Mouse (Mus musculus) lung, postnatal 10 days (tissue): ENCODE measurements at regions not wholly inside any gene's neighbourhood (a gene's known extent, or its start where the extent isn't known, plus 50 kb on each side); places are given as distances from the start of the nearest gene placed in this dataset.
A peak's percentile ranks its signal among the peaks of the same experiment; 100 is the strongest.

ENCODE experiments used
- DNase-seq: peaks from one replicate; pipeline ENCODE4 v3.0.0; 2021

- DNase-seq, result peak; percentile 30
Measured at GRCm38 (mm10) chr13:44305134-44305991, 423.9 kb upstream of the Jarid2 start.

- DNase-seq, result peak; percentile 60
Measured at GRCm38 (mm10) chr13:44306275-44307050, 422.8 kb upstream of the Jarid2 start.

DNA sequence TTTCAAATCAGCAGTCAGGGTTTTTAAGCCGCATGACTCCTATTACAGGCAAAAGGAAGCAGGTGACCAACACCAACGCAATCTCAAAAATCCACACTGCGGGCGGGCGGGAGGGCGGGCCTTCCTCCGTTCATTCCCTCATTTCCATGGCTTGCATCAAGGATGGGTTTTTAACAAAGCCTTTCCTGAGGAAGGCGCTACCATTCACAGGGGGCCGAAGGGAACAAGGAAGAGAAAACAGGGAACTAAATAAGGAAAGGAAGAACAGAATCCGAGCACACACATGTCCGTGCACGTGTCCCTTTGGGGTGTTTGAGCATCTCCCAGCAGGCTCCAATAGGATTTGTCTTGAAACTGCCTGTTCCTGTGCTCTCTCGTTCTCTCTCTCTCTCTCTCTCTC is 421.0 kb upstream of the Jarid2 start:
- no peak for DNase-seq

GRCm38 (mm10) chr13:44312237-44312636 is 417.0 kb upstream of the Jarid2 start:
- no peak for DNase-seq

GRCm38 (mm10) chr13:44316747-44317446 is 412.4 kb upstream of the Jarid2 start:
- peak; percentile 48 for DNase-seq

GRCm38 (mm10) chr13:44317596-44317995 is 411.7 kb upstream of the Jarid2 start:
- DNase-seq, result no peak

- no peak for DNase-seq
Measured at GRCm38 (mm10) chr13:44319101-44319500, 410.2 kb upstream of the Jarid2 start.

GRCm38 (mm10) chr13:44319511-44319910 is 409.8 kb upstream of the Jarid2 start:
- DNase-seq, result no peak

GRCm38 (mm10) chr13:44320311-44320710 is 409.0 kb upstream of the Jarid2 start:
- DNase-seq, result no peak

DNA sequence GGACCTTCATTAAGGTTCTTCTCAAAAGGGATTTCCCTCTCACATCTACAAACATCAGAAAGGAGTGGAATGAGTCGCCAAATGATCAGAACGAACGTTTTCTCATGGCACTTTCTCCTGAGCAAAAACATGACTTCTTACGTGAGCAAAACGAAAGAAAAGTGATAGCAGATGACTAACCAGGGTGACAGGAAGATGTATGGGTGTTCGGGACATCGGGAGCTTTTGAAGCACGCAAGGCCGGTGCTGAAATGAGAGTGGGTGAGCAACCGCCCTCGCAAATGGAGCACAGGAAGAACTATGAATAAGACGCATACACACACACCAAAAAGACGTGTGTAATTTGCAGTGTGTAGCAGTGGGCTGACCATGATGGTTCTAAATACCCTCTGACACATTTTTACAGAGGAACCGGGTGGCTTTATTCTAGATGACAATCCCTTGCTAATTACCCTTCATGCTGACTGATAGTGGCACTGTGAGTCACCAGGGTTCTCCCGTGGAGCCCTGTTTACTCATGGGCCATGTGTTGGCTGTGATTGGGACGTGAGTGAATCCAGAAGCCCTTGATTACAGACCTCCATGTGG is 408.2 kb upstream of the Jarid2 start:
- DNase-seq, result no peak

- no peak for DNase-seq
Measured at GRCm38 (mm10) chr13:44328416-44328815, 400.9 kb upstream of the Jarid2 start.

DNA sequence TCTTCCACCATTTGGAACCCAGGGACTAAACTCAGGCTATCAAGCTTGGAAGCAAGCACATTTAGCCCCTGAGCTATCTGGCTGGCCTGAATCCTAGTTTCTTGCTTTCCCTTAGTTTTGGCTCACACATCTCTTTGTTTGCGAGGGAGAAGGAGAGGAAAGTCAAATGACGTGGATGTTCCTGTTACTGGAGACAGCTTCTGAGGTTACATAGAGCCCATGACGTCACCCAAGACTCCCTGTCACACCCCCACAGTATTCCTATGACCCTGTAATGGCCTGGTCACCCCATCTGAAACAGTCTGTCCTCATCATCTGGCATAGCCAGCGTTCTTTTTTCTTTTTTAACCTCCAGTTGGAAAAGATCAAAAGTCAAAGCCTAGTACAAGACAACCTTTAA is 400.1 kb upstream of the Jarid2 start:
- peak; percentile 11 for DNase-seq

- peak; percentile 27 for DNase-seq
Measured at GRCm38 (mm10) chr13:44329701-44330100, 399.6 kb upstream of the Jarid2 start.

DNA sequence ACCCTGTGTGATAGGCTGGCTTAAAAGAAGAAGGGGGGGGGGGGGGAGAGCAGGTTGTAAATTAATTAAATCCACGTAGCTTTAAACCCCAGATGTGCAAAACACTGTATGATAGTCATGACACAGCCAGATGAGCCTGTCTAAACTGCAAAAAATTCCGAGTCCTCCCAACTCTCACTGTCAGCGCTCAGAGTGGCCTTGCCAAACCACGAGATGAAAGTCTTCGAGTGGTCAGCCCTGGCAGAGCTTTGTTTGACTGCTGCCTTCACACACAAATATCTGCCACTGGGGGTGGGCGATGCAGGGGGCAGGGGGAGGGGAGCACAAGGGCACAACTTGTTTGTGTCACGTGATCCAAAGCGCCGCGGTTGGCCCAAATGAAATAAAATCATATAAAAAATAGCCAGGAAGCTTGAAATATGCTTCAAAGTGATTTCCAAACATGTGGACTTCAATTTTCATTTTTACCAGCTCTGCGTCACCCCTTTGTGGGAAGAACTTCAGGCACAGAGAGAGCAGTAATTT is 396.5 kb upstream of the Jarid2 start:
- peak; percentile 34 for DNase-seq

DNA sequence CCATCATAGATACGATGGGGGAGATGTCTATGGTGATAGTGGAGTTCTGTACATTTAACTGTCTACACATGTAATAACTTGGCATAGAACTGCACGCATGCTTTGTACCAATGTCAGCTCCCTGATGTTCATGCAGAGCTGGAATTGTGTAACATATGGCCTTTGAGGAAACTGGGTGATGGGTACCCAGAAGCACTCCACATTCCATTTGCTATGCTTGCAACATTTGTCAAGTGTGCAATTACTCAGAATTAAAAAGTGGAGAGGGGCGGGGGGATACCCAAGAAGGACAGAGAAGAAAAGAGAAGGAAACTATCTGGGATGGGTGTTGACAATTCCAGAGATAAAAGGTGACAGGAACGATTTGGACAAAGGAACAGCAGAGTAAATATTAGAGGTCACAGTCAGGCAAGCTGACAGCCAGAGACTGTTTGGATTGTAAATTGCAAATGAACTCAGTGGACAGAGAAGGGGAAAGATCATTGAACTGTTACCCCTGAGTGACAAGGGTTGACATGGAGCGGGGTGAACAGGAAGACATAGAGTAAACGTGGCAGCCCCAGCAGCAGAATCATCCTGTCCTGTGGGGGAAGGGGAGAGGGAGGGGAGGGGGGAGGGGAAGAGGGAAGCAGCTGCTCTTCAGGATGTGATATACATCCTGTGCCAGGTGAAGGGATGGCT is 390.1 kb upstream of the Jarid2 start:
- DNase-seq, result peak; percentile 18

DNA sequence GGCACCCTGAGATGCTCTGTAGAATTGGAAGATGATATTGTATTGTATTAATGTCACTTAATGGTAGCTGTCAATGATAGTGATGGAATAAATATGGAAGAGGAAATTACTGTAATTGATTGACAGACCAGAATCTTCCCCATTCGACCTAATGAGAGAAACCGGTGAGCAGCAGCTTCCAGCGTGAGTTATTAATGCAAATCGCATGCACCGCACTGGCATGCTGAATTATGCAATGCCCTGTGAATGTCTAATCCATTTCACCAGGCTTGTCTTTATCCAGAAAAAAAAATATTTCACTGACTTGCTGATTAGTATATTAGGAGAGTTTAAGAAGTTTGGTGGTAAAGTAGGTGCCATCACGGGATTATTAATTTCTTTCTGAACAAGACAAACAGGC is 384.2 kb upstream of the Jarid2 start:
- DNase-seq, result no peak

DNA sequence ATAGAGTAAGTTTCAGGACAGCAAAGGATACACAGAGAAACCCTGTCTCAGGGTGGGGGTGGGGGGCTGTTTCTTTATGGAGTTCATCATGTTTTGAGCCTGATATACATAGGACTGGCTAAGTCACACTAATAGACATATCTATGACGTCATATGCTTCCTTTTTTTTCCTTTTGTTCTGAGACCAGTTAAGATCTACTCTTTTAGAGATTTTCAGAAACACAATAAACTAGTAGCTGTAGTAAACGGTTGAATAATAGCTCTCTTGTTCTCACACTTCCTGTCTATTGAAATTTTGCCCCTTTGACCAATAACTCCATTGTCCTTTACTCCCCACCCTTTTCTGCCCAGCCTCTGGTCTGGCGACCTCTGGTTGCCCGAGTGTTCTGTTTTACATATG is 382.6 kb upstream of the Jarid2 start:
- DNase-seq, result no peak

GRCm38 (mm10) chr13:44347662-44348061 is 381.6 kb upstream of the Jarid2 start:
- no peak for DNase-seq

DNA sequence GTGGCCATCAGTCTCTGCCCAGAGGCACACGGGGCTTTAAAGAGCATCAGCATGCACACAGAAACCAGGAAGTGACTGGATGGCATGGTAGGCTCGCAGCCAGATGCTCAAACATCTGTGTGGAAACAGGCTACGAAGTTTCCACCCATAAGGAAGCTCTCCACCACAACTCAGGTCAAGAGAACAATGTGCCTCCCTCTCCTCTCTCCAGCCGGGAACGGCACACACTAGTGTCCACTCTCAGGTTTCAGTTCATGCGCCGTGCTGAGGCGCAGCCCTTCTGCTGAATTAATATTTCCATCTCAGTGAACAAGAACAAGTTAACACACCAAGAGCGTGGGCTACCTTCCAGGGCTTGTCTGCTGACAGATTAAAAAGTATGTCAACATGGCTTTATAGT is 375.4 kb upstream of the Jarid2 start:
- peak; percentile 21 for DNase-seq

DNA sequence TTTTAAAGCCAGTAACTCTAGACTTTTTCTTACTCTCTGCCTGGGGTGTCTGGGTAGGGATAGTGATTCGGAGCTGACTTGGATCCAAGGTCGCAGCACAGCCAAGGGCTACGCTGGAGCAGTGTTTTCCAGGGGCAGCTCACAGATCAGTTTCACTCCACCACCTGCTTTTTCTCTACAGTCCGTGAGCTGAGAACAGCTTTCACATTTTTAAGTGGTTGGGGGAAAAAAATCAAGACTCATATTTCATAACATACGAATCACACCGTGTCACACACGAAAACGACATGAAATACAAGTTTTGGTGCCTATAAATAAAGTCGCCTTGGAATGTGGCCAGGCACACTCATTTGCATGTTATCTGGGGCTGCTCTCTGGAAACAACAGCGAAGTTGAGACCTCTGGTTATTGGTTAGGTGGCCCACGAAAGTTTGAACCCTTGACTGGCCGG is 373.5 kb upstream of the Jarid2 start:
- DNase-seq, result no peak

- DNase-seq, result no peak
Measured at GRCm38 (mm10) chr13:44356981-44357380, 372.3 kb upstream of the Jarid2 start.

DNA sequence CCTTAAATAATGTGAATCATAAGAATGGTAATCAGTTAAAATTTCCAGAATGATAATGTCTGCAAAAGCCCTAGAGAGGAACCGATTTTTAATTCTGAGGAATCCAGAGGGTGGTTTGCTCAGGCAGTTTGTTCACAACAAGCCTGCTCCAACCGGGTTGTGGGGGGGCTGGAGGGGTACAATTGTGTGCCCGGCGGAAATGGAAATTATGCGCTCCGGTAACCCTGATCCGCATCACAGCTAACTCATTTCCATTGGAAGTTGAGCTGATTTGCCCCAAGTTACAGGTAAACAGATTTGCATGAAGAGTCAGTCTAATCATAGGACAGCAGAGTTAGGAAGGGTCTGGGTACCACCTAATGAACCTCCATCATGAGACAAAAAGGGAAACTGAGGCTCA is 369.9 kb upstream of the Jarid2 start:
- no peak for DNase-seq
